ENCODE assay signal across 29 mouse cellular contexts in genomic region chr6:84628831-84629230, GRCm38 (mm10). TPM values are rescaled to one million over a fixed set of nuclear protein-coding genes. Genes with fewer than 3 reads are reported as not detected.
"Had no signal": no experiment of that assay in that cellular context is flagged by ENCODE, and none has a peak within 500 bp of the region (broad histone marks: within the 10 kb centered on the region; RNA-seq: fewer than 3 reads in every experiment).

No protein-coding gene starts in this region.

- H3K36me3 ChIP-seq: embryonic facial prominence, embryonic 10.5 days; embryonic facial prominence, embryonic 12.5 days; embryonic facial prominence, embryonic 15.5 days; forebrain, embryonic 10.5 days; forebrain, embryonic 12.5 days; forebrain, embryonic 15.5 days had no signal

- ATAC-seq: forebrain, embryonic 13.5 days; forebrain, embryonic 14.5 days; forebrain, embryonic 15.5 days; forebrain, embryonic 16.5 days; forebrain, postnatal 0 days had no signal

- H3K9ac ChIP-seq: embryonic facial prominence, embryonic 12.5 days; embryonic facial prominence, embryonic 13.5 days; embryonic facial prominence, embryonic 15.5 days; forebrain, embryonic 12.5 days; forebrain, embryonic 13.5 days; forebrain, embryonic 15.5 days; forebrain, postnatal 0 days had no signal

- H3K27ac ChIP-seq: embryonic facial prominence, embryonic 10.5 days; embryonic facial prominence, embryonic 12.5 days; embryonic facial prominence, embryonic 13.5 days; embryonic facial prominence, embryonic 15.5 days; forebrain, embryonic 10.5 days; forebrain, embryonic 12.5 days; forebrain, embryonic 13.5 days; forebrain, embryonic 15.5 days; gastrocnemius, adult 2 months; heart, adult 2 months had no signal

- H3K4me3 ChIP-seq: embryonic facial prominence, embryonic 10.5 days; embryonic facial prominence, embryonic 12.5 days; embryonic facial prominence, embryonic 13.5 days; embryonic facial prominence, embryonic 15.5 days; erythroblast, embryonic 14.5 days; forebrain, embryonic 10.5 days; forebrain, embryonic 12.5 days; forebrain, embryonic 13.5 days; forebrain, embryonic 15.5 days; gastrocnemius, adult 2 months; heart, adult 2 months had no signal

- H3K4me2 ChIP-seq: embryonic facial prominence, embryonic 12.5 days; embryonic facial prominence, embryonic 13.5 days; embryonic facial prominence, embryonic 15.5 days; forebrain, embryonic 12.5 days; forebrain, embryonic 13.5 days; forebrain, embryonic 15.5 days had no signal

- H3K9me3 ChIP-seq: embryonic facial prominence, embryonic 10.5 days; embryonic facial prominence, embryonic 12.5 days; embryonic facial prominence, embryonic 13.5 days; embryonic facial prominence, embryonic 15.5 days; forebrain, embryonic 10.5 days; forebrain, embryonic 12.5 days; forebrain, embryonic 13.5 days; forebrain, embryonic 15.5 days had no signal

- H3K27me3 ChIP-seq: embryonic facial prominence, embryonic 12.5 days; embryonic facial prominence, embryonic 13.5 days; embryonic facial prominence, embryonic 15.5 days; forebrain, embryonic 12.5 days; forebrain, embryonic 13.5 days; forebrain, embryonic 15.5 days had no signal

- DNase-seq: cerebellum, adult 2 months; cerebellum, adult 8-10 months; cerebellum, adult 9-10 months; cerebellum, adult 9-11 months; cerebellum, postnatal 14 days; cerebellum, postnatal 25 days; cerebellum, postnatal 36 days; embryo, embryonic 11 days; forebrain, postnatal 0 days; gastrocnemius, adult 2 months; gastrocnemius, postnatal 10 days; gastrocnemius, postnatal 14 days; gastrocnemius, postnatal 25 days; gastrocnemius, postnatal 36 days; heart, adult 18-20 months; heart, adult 2 months had no signal

- H3K4me1 ChIP-seq: embryonic facial prominence, embryonic 13.5 days; embryonic facial prominence, embryonic 15.5 days; forebrain, embryonic 12.5 days; forebrain, embryonic 13.5 days; forebrain, embryonic 15.5 days had no signal

RNA-seq across cellular contexts. Expression of gene Cyp26b1, which starts 35.1 kb away (rescaled TPM):
- total RNA-seq: common myeloid progenitor, adult 5-6 weeks; granulocyte monocyte progenitor cell, adult 5-6 weeks had no signal
- polyA plus RNA-seq: erythroblast, embryonic 14.5 days had no signal
